Mouse (Mus musculus) gastrocnemius, adult 18-20 months (tissue): Measurements from ENCODE around the gene Ly6g. TPM values are rescaled to one million over a fixed set of nuclear protein-coding genes. Genes with fewer than 3 reads are reported as not detected.

Experiments
- total RNA-seq, 2 experiments: library from RNA; stranded (reverse); gene quantifications; 2 replicates each; pipeline ENCODE4 v1.2.3; 2021

The Ly6g gene
- total RNA-seq, 2 experiments from 2014 or later, result not detected

Other genes with a start within 250 kb of the Ly6g start
- gene Ly6i, start 171.8 kb upstream of the Ly6g start, total RNA-seq, result under 1 TPM in 1 of 2 experiments, not detected in 1; 0.59 TPM
- gene Ly6a, start 157.2 kb upstream of the Ly6g start, total RNA-seq, result 10 to 100 TPM; 42.4 to 64.1 TPM
- gene Ly6c1, start 106.4 kb upstream of the Ly6g start, total RNA-seq, result 100 to 1,000 TPM in 1 of 2 experiments, 10 to 100 TPM in 1; 84.4 to 104 TPM
- 1 to 10 TPM; 3.5 to 4.2 TPM for gene Ly6c2, start 43.3 kb upstream of the Ly6g start, total RNA-seq
- not detected for gene BC025446, start 61.1 kb downstream of the Ly6g start, total RNA-seq
- gene Ly6f, start 113.2 kb downstream of the Ly6g start, total RNA-seq, result not detected